Mouse (Mus musculus): Measurements from ENCODE around the gene Usp43.

DNA sequence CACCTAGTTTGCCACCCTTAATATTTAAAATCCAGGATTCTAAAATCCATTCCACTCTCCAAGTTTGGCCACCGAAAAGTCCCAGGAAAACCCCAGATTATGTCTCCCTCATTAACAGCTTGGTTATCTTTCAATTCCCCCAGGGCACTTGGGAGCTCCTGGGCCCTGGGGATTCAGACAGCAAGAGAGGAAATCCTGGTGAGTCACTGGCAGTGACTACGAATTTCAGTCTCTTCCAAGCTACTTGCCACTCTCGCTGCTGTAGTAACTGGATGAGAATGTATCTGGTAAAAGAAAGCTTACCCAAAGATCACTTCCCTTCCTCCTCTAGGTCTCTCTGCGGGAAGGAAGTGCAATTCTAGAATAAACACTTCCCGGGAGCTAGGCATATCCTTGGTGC lies 2.4 kb downstream of the Usp43 start:
- no peak for TF ChIP-seq CTCF (IDR thresholded peaks at IDR 0.05; ENCODE audit: low read depth, low read length)
- no peak for TF ChIP-seq POLR2A (IDR thresholded peaks at IDR 0.05; ENCODE audit: extremely low read depth, insufficient read depth, low read length)

Data from liver, adult 2 months (tissue).